Mouse (Mus musculus) urinary bladder, postnatal 36 days (tissue): ENCODE measurements around the gene Asic5.

Source experiments
- DNase-seq, 2 experiments: peaks; one replicate each; pipeline ENCODE4 v3.0.0; 2022; ENCODE audit warnings: low spot score in 2 of 2, mixed read lengths in 1 of 2

Asic5 gene

GRCm38 (mm10) chr3:82014148-82014703 lies 32.1 kb downstream of the Asic5 start:
- no peak for DNase-seq

GRCm38 (mm10) chr3:82022421-82022920 lies 40.4 kb downstream of the Asic5 start:
- no peak for DNase-seq

- DNase-seq = no peak
These were observed 41.0 kb downstream of the Asic5 start for GRCm38 (mm10) chr3:82023065-82023464.

- no peak for DNase-seq
These were observed 45.2 kb downstream of the Asic5 start for GRCm38 (mm10) chr3:82027286-82027685.

- DNase-seq = peak in 1 of 2 experiments; percentile 7
These were observed 47.1 kb downstream of the Asic5 start for GRCm38 (mm10) chr3:82029229-82029628.

- DNase-seq = no peak
These were observed 48.1 kb downstream of the Asic5 start for GRCm38 (mm10) chr3:82030008-82030748.

- DNase-seq = no peak
These were observed 54.4 kb downstream of the Asic5 start for GRCm38 (mm10) chr3:82036262-82037044.

GRCm38 (mm10) chr3:82043676-82044075 lies 61.6 kb downstream of the Asic5 start:
- no peak for DNase-seq

GRCm38 (mm10) chr3:82044902-82045301 lies 62.8 kb downstream of the Asic5 start:
- no peak for DNase-seq

- no peak for DNase-seq
These were observed 64.0 kb downstream of the Asic5 start for GRCm38 (mm10) chr3:82046087-82046486.

GRCm38 (mm10) chr3:82047100-82047753 lies 65.1 kb downstream of the Asic5 start:
- DNase-seq = peak in 1 of 2 experiments; percentile 17

GRCm38 (mm10) chr3:82048078-82048477 lies 66.0 kb downstream of the Asic5 start:
- DNase-seq = no peak

GRCm38 (mm10) chr3:82048681-82049080 lies 66.6 kb downstream of the Asic5 start:
- DNase-seq = no peak

- no peak for DNase-seq
These were observed 69.4 kb downstream of the Asic5 start for GRCm38 (mm10) chr3:82051468-82051867.

- DNase-seq = no peak
These were observed 69.9 kb downstream of the Asic5 start for GRCm38 (mm10) chr3:82052029-82052428.

GRCm38 (mm10) chr3:82054283-82054974 lies 72.3 kb downstream of the Asic5 start:
- DNase-seq = no peak

GRCm38 (mm10) chr3:82057201-82057600 lies 75.1 kb downstream of the Asic5 start:
- no peak for DNase-seq

- DNase-seq = no peak
These were observed 79.5 kb downstream of the Asic5 start for GRCm38 (mm10) chr3:82061402-82062180.

GRCm38 (mm10) chr3:82067830-82068229 lies 85.7 kb downstream of the Asic5 start:
- DNase-seq = no peak
